Mouse (Mus musculus) embryonic facial prominence, embryonic 11.5 days (tissue): Measurements from ENCODE around the gene Psmb3. TPM values are rescaled to one million over a fixed set of nuclear protein-coding genes. Genes with fewer than 3 reads are reported as not detected.
A peak's percentile ranks its signal among the peaks of the same experiment; 100 is the strongest.

ENCODE experiments used
- ATAC-seq: fragments of 200-750 bp; cut with Nextera tagmentation; replicated peaks from 2 replicates; pipeline ENCODE4 v1.8.0; 2017; ENCODE audit warnings: low read depth; ENCODE audit not compliant: insufficient number of reproducible peaks, low FRiP score, low TSS enrichment
- DNase-seq: peaks from one replicate; pipeline ENCODE4 v3.0.0-alpha.2; 2015; ENCODE audit warnings: low spot score
- H3K27ac ChIP-seq: fragments of 300-500 bp; sonication (generic); replicated peaks from 2 replicates; pipeline ENCODE4 v1.5.1; 2014; ENCODE audit warnings: mild to moderate bottlenecking, low read depth, low read length, control low read depth
- H3K27me3 ChIP-seq: fragments of 300-500 bp; sonication (generic); 2 replicates; pipeline ENCODE4 v1.6.1; 2014; ENCODE audit warnings: mild to moderate bottlenecking, low read length, moderate library complexity, mixed read lengths; ENCODE audit not compliant: control insufficient read depth, insufficient read depth
- H3K36me3 ChIP-seq: fragments of 300-500 bp; sonication (generic); replicated peaks from 2 replicates; pipeline ENCODE4 v1.6.1; 2014; ENCODE audit warnings: low read depth, mild to moderate bottlenecking, low read length, moderate library complexity, mixed read lengths; ENCODE audit not compliant: control insufficient read depth, insufficient read depth
- H3K4me1 ChIP-seq: fragments of 300-500 bp; sonication (generic); 2 replicates; pipeline ENCODE4 v1.6.1; 2014; ENCODE audit warnings: low read length, mixed read lengths; ENCODE audit not compliant: control insufficient read depth, insufficient read depth
- H3K4me2 ChIP-seq: fragments of 300-500 bp; sonication (generic); 2 replicates; pipeline ENCODE4 v1.6.1; 2014; ENCODE audit warnings: low read depth, mild to moderate bottlenecking, control low read depth, low read length, moderate library complexity
- H3K4me3 ChIP-seq: fragments of 300-500 bp; sonication (generic); 2 replicates; pipeline ENCODE4 v1.5.1; 2014; ENCODE audit warnings: low read depth, low read length, control low read depth
- H3K9ac ChIP-seq: fragments of 300-500 bp; sonication (generic); replicated peaks from 2 replicates; pipeline ENCODE4 v1.6.1; 2014; ENCODE audit warnings: mild to moderate bottlenecking, control low read depth, low read length
- H3K9me3 ChIP-seq: fragments of 300-500 bp; sonication (generic); replicated peaks from 2 replicates; pipeline ENCODE4 v1.6.1; 2016; ENCODE audit warnings: mild to moderate bottlenecking, low read length, inconsistent platforms, mixed read lengths; ENCODE audit not compliant: control insufficient read depth
- WGBS: fragments of 180-500 bp; shearing (Covaris S2); extraction: QIAGEN DNeasy Blood & Tissue Kit; methylation state at CpG from one replicate; pipeline ENCODE4 v1.1.7; 2014; 5-methylcytosine and 5-hydroxymethylcytosine counted together
- polyA plus RNA-seq: library from polyadenylated mRNA; unstranded; fragments of >200 nt; fragmentation: Nextera tagmentation; extraction: Ambion mirVana; gene quantifications from 2 replicates; pipeline ENCODE4 v1.2.1, GENCODE M21; 2014

Gene Psmb3
- polyA plus RNA-seq, 1 experiment from 2014 or later, result 476 TPM

- DNase-seq (no peak), ATAC-seq (no peak)
- Histone ChIP-seq H3K4me1 (peaks cover 11% of the 10 kb centered on the region), H3K9ac (peak overlapping the region; percentile 88), H3K27me3 (peaks cover 8% of the 10 kb centered on the region), H3K4me2 (peak overlapping the region; percentile 79), H3K36me3 (peaks cover 3% of the 10 kb centered on the region), H3K9me3 (no peaks in the 10 kb centered on the region), H3K27ac (peak overlapping the region; percentile 91; the same call in 1 of the 2 replicates), H3K4me3 (peak overlapping the region; percentile 89)
- WGBS, result 0% methylated on average over 6 of the region's 8 CpGs
These were observed 38.9 kb upstream of the Psmb3 start for GRCm38 (mm10) chr11:97664339-97664665.

- DNase-seq (peak; percentile 36), ATAC-seq (no peak)
- peaks cover 8% of the 10 kb centered on the region for H3K27me3 ChIP-seq
- WGBS, result 25% methylated on average over 6 of the region's 6 CpGs
- H3K4me2 ChIP-seq, result peak overlapping the region; percentile 79
- no peaks in the 10 kb centered on the region for H3K9me3 ChIP-seq
- peaks cover 11% of the 10 kb centered on the region for H3K4me1 ChIP-seq
- 0 out of 2 replicates have a peak overlapping the region, but pooled peaks have one; percentile 6 for H3K9ac ChIP-seq
- peak overlapping the region; percentile 89 for H3K4me3 ChIP-seq
- peaks cover 5% of the 10 kb centered on the region for H3K36me3 ChIP-seq
- 0 out of 2 replicates have a peak overlapping the region, but pooled peaks have one; percentile 11 for H3K27ac ChIP-seq
These were observed 38.4 kb upstream of the Psmb3 start for GRCm38 (mm10) chr11:97664771-97665240.

- no peak overlapping the region for H3K9ac ChIP-seq
- peaks cover 5% of the 10 kb centered on the region for H3K36me3 ChIP-seq
- peaks cover 11% of the 10 kb centered on the region for H3K4me1 ChIP-seq
- no peak overlapping the region for H3K4me3 ChIP-seq
- H3K27ac ChIP-seq, result no peak overlapping the region
- 88% methylated on average over 13 of the region's 13 CpGs for WGBS
- no peaks in the 10 kb centered on the region for H3K9me3 ChIP-seq
- peaks cover 8% of the 10 kb centered on the region for H3K27me3 ChIP-seq
- H3K4me2 ChIP-seq, result no peak overlapping the region
- no peak for ATAC-seq
- no peak for DNase-seq
These were observed 37.8 kb upstream of the Psmb3 start for GRCm38 (mm10) chr11:97665431-97665830.

- peaks cover 11% of the 10 kb centered on the region for H3K4me1 ChIP-seq
- 91% methylated on average over 7 of the region's 7 CpGs for WGBS
- no peak overlapping the region for H3K27ac ChIP-seq
- no peak overlapping the region for H3K4me3 ChIP-seq
- H3K9me3 ChIP-seq, result no peaks in the 10 kb centered on the region
- DNase-seq (peak; percentile 47), ATAC-seq (no peak)
- H3K4me2 ChIP-seq, result no peak overlapping the region
- no peak overlapping the region for H3K9ac ChIP-seq
- peaks cover 5% of the 10 kb centered on the region for H3K27me3 ChIP-seq
- peaks cover 7% of the 10 kb centered on the region for H3K36me3 ChIP-seq
These were observed 37.0 kb upstream of the Psmb3 start for GRCm38 (mm10) chr11:97666221-97666620.

- Histone ChIP-seq H3K9me3 (no peaks in the 10 kb centered on the region), H3K4me1 (peaks cover 9% of the 10 kb centered on the region), H3K27me3 (peaks cover 2% of the 10 kb centered on the region), H3K4me3 (no peak overlapping the region), H3K9ac (no peak overlapping the region), H3K36me3 (peaks cover 11% of the 10 kb centered on the region), H3K4me2 (no peak overlapping the region), H3K27ac (no peak overlapping the region)
- ATAC-seq, result no peak
- DNase-seq, result no peak
- WGBS, result 84% methylated on average over 15 of the region's 15 CpGs
These were observed 36.4 kb upstream of the Psmb3 start for GRCm38 (mm10) chr11:97666794-97667193.

- Histone ChIP-seq H3K36me3 (peaks cover 18% of the 10 kb centered on the region), H3K9ac (no peak overlapping the region), H3K4me3 (no peak overlapping the region), H3K27me3 (no peaks in the 10 kb centered on the region), H3K4me1 (peaks cover 4% of the 10 kb centered on the region), H3K9me3 (no peaks in the 10 kb centered on the region), H3K27ac (no peak overlapping the region), H3K4me2 (no peak overlapping the region)
- 88% methylated on average over 7 of the region's 7 CpGs for WGBS
- ATAC-seq (no peak), DNase-seq (no peak)
These were observed 35.0 kb upstream of the Psmb3 start for GRCm38 (mm10) chr11:97668160-97668559.

GRCm38 (mm10) chr11:97669268-97669667 lies 33.9 kb upstream of the Psmb3 start:
- H3K4me3 ChIP-seq, result no peak overlapping the region
- ATAC-seq, result no peak
- H3K27me3 ChIP-seq, result no peaks in the 10 kb centered on the region
- no peak overlapping the region for H3K4me2 ChIP-seq
- peaks cover 20% of the 10 kb centered on the region for H3K36me3 ChIP-seq
- no peaks in the 10 kb centered on the region for H3K9me3 ChIP-seq
- no peak overlapping the region for H3K9ac ChIP-seq
- H3K27ac ChIP-seq, result no peak overlapping the region
- peaks cover 4% of the 10 kb centered on the region for H3K4me1 ChIP-seq
- no peak for DNase-seq
- WGBS, result 44% methylated on average over 15 of the region's 15 CpGs

GRCm38 (mm10) chr11:97669829-97670228 lies 33.4 kb upstream of the Psmb3 start:
- Histone ChIP-seq H3K36me3 (peaks cover 25% of the 10 kb centered on the region), H3K27me3 (no peaks in the 10 kb centered on the region), H3K4me3 (peak overlapping the region; percentile 6; the same call in 1 of the 2 replicates), H3K9ac (no peak overlapping the region), H3K4me1 (peaks cover 2% of the 10 kb centered on the region), H3K9me3 (no peaks in the 10 kb centered on the region), H3K27ac (no peak overlapping the region), H3K4me2 (no peak overlapping the region)
- WGBS, result 31% methylated on average over 6 of the region's 6 CpGs
- DNase-seq (no peak), ATAC-seq (no peak)
